Mouse (Mus musculus) forebrain, embryonic 15.5 days (tissue): ENCODE measurements at regions not wholly inside any gene's neighbourhood (a gene's known extent, or its start where the extent isn't known, plus 50 kb on each side); places are given as distances from the start of the nearest gene placed in this dataset.
A peak's percentile ranks its signal among the peaks of the same experiment; 100 is the strongest.

Experiments
- ATAC-seq: fragments of 200-750 bp; cut with Nextera tagmentation; replicated peaks from 2 replicates; pipeline ENCODE4 v1.8.0; 2017; ENCODE audit warnings: mild to moderate bottlenecking, moderate TSS enrichment, moderate library complexity
- H3K27ac ChIP-seq: fragments of 300-500 bp; sonication (generic); replicated peaks from 2 replicates; pipeline ENCODE4 v1.5.1; 2015; ENCODE audit warnings: mild to moderate bottlenecking, inconsistent platforms
- H3K27me3 ChIP-seq: fragments of 300-500 bp; sonication (generic); 2 replicates; pipeline ENCODE4 v1.6.1; 2015; ENCODE audit warnings: inconsistent platforms
- H3K36me3 ChIP-seq: fragments of 300-500 bp; sonication (generic); 2 replicates; pipeline ENCODE4 v1.6.1; 2015; ENCODE audit warnings: mild to moderate bottlenecking, inconsistent platforms
- H3K4me1 ChIP-seq: fragments of 300-500 bp; sonication (generic); 2 replicates; pipeline ENCODE4 v1.6.1; 2015; ENCODE audit warnings: inconsistent platforms
- H3K4me2 ChIP-seq: fragments of 300-500 bp; sonication (generic); replicated peaks from 2 replicates; pipeline ENCODE4 v1.6.1; 2015; ENCODE audit warnings: mild to moderate bottlenecking, inconsistent platforms
- H3K4me3 ChIP-seq: fragments of 300-500 bp; sonication (generic); 2 replicates; pipeline ENCODE4 v1.5.1; 2015; ENCODE audit warnings: mild to moderate bottlenecking, inconsistent platforms
- H3K9ac ChIP-seq: fragments of 300-500 bp; sonication (generic); replicated peaks from 2 replicates; pipeline ENCODE4 v1.6.1; 2015; ENCODE audit warnings: mild to moderate bottlenecking, inconsistent platforms
- H3K9me3 ChIP-seq: fragments of 300-500 bp; sonication (generic); 2 replicates; pipeline ENCODE4 v1.6.1; 2016; ENCODE audit warnings: inconsistent platforms
- WGBS: fragments of 180-500 bp; shearing (Covaris S2); methylation state at CpG from one replicate; pipeline ENCODE4 v1.1.7; 2015; ENCODE audit warnings: mixed read lengths; 5-methylcytosine and 5-hydroxymethylcytosine counted together

DNA sequence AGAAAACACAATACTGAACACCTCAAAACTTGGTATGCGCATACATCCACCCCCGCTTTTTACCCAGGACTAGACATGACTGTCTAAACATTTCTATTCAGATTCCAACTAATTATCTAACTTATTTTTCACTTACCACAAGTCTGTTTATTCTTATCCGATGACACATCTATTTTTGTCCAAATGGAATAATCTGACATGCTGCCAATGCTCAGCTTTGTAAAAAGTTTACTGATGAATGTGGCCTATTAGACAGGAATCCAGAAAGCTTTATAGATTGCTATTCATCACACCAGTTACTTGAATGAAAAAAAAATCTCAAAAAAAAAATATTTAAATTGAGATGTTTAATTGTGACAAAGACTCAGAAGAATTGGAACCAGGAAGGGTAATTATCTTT lies 789.6 kb upstream of the Gm21833 start:
- no peaks in the 10 kb centered on the region for H3K27me3 ChIP-seq
- H3K4me1 ChIP-seq: no peaks in the 10 kb centered on the region
- H3K36me3 ChIP-seq: no peaks in the 10 kb centered on the region
- ATAC-seq: 0 out of 2 replicates have a peak, but pooled peaks have one; percentile 29
- no peak overlapping the region for H3K4me3 ChIP-seq
- 47% methylated on average over 3 of the region's 3 CpGs for WGBS
- H3K9me3 ChIP-seq: no peaks in the 10 kb centered on the region
- no peak overlapping the region for H3K27ac ChIP-seq
- H3K9ac ChIP-seq: no peak overlapping the region
- H3K4me2 ChIP-seq: no peak overlapping the region
